Mouse (Mus musculus) kidney, postnatal 0 days (tissue): ENCODE measurements around the gene Osbpl2. TPM values are rescaled to one million over a fixed set of nuclear protein-coding genes. Genes with fewer than 3 reads are reported as not detected.
A peak's percentile ranks its signal among the peaks of the same experiment; 100 is the strongest.

Experiments
- ATAC-seq: fragments of 200-750 bp; cut with Nextera tagmentation; replicated peaks from 2 replicates; pipeline ENCODE4 v1.8.0; 2017; ENCODE audit warnings: low read depth, moderate number of reproducible peaks, moderate TSS enrichment, moderate library complexity; ENCODE audit not compliant: low FRiP score
- DNase-seq: peaks from one replicate; pipeline ENCODE4 v3.0.0-alpha.2; 2016; ENCODE audit warnings: low spot score
- H3K27ac ChIP-seq: fragments of 300-500 bp; sonication (generic); 2 replicates; pipeline ENCODE4 v1.5.1; 2014; ENCODE audit warnings: mild to moderate bottlenecking
- H3K27me3 ChIP-seq: fragments of 300-500 bp; sonication (generic); 2 replicates; pipeline ENCODE4 v1.6.1; 2014; ENCODE audit warnings: low read length, mixed read lengths; ENCODE audit not compliant: insufficient read depth
- H3K36me3 ChIP-seq: fragments of 300-500 bp; sonication (generic); 2 replicates; pipeline ENCODE4 v1.6.1; 2014; ENCODE audit warnings: low read length, mixed read lengths; ENCODE audit not compliant: insufficient read depth
- H3K4me1 ChIP-seq: fragments of 300-500 bp; sonication (generic); replicated peaks from 2 replicates; pipeline ENCODE4 v1.6.1; 2014; ENCODE audit warnings: antibody characterized with exemption, low read length, mixed read lengths; ENCODE audit not compliant: insufficient read depth
- H3K4me2 ChIP-seq: fragments of 300-500 bp; sonication (generic); 2 replicates; pipeline ENCODE4 v1.6.1; 2014; ENCODE audit warnings: mild to moderate bottlenecking, low read length, moderate library complexity, mixed read lengths
- H3K4me3 ChIP-seq: fragments of 300-500 bp; sonication (generic); replicated peaks from 2 replicates; pipeline ENCODE4 v1.5.1; 2014; ENCODE audit warnings: low read depth, low read length
- H3K9ac ChIP-seq: fragments of 300-500 bp; sonication (generic); 2 replicates; pipeline ENCODE4 v1.6.1; 2014; ENCODE audit warnings: low read depth, low read length
- H3K9me3 ChIP-seq: fragments of 300-500 bp; sonication (generic); replicated peaks from 2 replicates; pipeline ENCODE4 v1.6.1; 2016; ENCODE audit warnings: low read length, inconsistent platforms, mixed read lengths
- CTCF ChIP-seq: IDR thresholded peaks from 2 replicates; pipeline ENCODE4 v1.5.1; 2016; ENCODE audit warnings: antibody characterized with exemption, low read depth, mild to moderate bottlenecking, moderate library complexity
- WGBS: fragments of 180-500 bp; shearing (Covaris S2); extraction: QIAGEN DNeasy Blood & Tissue Kit; methylation state at CpG from one replicate; pipeline ENCODE4 v1.1.7; 2014; 5-methylcytosine and 5-hydroxymethylcytosine counted together
- polyA plus RNA-seq: library from polyadenylated mRNA; unstranded; fragments of >200 nt; fragmentation: Nextera tagmentation; extraction: Ambion mirVana; gene quantifications from 2 replicates; pipeline ENCODE4 v1.2.1, GENCODE M21; 2015

The Osbpl2 gene
- polyA plus RNA-seq, 1 experiment from 2014 or later: 33.4 TPM

DNA sequence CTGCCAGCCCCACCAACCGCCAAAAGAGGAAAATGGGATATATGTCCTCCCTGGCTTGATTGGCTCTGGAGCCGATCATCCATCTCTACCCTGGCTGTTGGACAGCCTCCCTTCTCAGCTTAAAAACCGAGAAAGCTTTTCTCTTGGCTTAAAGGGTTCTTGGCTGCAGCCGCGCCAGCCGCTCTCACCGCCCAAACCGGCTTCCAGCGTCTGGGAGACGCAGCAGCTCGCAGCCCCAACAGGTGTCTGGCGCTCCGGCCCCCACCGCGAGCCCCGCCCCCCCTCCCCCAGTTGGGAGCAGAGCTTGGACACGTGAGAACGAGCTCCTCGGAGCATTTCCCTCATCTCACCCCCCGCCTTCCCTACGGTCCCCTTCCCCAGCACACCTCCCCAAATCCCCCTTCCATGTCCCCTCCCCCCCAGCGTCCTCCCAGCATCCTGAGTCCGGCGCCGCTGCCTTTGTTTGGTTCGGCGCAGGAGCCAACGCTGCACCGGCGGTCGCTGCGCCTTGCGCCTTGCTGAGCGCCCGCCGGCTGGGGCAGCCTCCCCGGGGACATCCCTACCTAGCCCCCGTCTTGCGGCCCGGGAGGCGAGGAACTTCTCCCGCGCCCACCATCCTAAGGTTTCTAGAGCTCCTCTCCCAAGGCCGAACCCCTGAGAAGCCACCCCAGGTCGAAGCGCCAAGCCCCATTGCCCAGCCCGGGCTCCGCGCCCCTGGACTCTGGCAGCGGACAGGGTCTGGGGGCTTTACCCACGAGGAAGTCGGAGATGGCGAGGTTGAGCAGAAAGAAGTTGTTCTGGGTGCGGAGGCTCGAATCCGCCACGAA, 15.7 kb upstream of the Osbpl2 start:
- H3K36me3 ChIP-seq: no peaks in the 10 kb centered on the region
- peaks cover 55% of the 10 kb centered on the region for H3K27me3 ChIP-seq
- H3K4me1 ChIP-seq: peaks cover 6% of the 10 kb centered on the region
- H3K4me3 ChIP-seq: peak overlapping the region; percentile 48
- no peak for ATAC-seq
- no peak overlapping the region for H3K27ac ChIP-seq
- TF ChIP-seq CTCF: no peak
- no peak overlapping the region for H3K9ac ChIP-seq
- H3K4me2 ChIP-seq: peak overlapping the region; percentile 86
- H3K9me3 ChIP-seq: no peaks in the 10 kb centered on the region
- DNase-seq: no peak
- 1% methylated on average over 52 of the region's 57 CpGs for whole genome bisulfite sequencing

DNA sequence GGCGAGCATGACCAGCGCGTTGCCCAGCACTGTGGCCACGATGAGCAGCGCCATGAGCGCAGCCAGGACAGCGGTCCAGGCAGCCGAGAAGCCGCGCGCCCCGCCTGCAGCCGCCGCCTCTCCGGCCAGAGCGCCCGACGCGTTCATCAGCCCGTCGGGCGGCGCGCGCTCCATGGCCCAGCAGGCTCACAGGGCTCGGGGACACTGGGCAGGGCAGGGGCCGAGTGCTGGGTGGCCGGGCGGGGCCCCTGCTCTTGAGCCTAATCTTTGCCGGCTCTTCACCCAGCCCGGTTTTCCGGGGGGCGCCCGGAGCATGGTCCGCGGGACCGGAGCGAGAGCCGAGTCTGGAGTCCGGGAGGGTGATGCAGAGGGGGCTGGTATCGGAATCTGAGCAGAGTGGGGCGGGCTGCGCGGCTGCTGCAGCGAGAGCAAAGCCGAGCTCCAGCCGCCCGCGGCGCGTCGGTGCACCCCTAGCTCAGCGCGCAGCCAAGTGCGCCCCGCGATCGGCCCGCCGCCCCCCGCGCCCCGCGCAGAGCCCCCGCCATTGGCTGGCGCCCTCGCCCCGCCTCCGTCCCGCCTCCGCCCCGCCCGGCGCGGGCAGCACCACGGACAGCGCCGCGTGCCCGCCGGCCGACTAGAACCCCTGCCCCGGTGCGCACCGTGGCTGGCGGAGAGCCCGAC, 15.0 kb upstream of the Osbpl2 start, which contains the start of gene Hrh3:
TSS of gene Hrh3 (minus strand) at position 511 of the 681 bp plus-strand sequence.
- WGBS: under 1% methylated on average over 66 of the region's 87 CpGs
- no peak for TF ChIP-seq CTCF
- peak within 1 kb of the TSS; percentile 48 for H3K4me3 ChIP-seq
- no peaks in the 10 kb centered on the region for H3K9me3 ChIP-seq
- peaks cover 55% of the 10 kb centered on the region for H3K27me3 ChIP-seq
- H3K4me1 ChIP-seq: peaks cover 6% of the 10 kb centered on the region
- no peak within 1 kb of the TSS for H3K27ac ChIP-seq
- DNase-seq (peak; percentile 71), ATAC-seq (peak; percentile 76)
- peak within 1 kb of the TSS; percentile 86 for H3K4me2 ChIP-seq
- no peaks in the 10 kb centered on the region for H3K36me3 ChIP-seq
- H3K9ac ChIP-seq: no peak within 1 kb of the TSS

DNA sequence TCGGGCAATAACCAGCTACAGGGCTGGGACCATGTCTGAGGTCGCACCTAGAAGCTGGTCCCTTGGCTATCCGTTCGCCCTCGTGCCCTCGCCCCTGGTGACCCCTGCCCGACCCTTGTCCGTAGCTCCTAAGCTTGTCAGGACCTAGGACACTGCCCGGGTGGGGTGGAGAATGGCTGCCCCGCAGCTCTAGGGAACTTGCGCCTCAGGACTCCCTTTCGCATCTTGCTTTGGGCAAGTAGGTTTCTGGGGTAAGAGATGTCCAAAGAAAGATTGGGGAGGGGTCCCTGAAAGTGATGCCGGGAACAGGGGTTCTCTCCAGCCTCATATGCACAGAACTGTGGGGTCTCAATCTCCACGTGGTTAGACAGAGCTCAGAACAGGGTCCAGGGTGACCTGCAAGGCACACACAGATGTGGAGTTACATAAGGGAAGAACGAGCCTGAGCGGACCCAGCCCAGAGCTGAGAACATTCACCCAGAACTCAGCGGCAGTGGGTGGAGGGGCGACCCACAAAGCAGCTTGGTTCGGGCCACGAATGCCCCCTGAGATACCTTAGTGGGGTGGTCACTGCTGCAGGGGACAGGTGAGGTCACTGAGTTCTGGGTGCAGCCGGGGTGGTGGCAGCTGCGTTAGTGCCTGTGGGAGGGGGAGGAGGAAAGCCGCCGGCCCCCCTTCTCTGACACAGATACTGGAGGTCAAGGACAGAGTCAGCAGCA, 14.3 kb upstream of the Osbpl2 start:
- no peak for TF ChIP-seq CTCF
- Histone ChIP-seq H3K9ac (no peak overlapping the region), H3K27ac (no peak overlapping the region), H3K9me3 (no peaks in the 10 kb centered on the region), H3K4me2 (peak overlapping the region; percentile 86), H3K27me3 (peaks cover 55% of the 10 kb centered on the region), H3K4me3 (peak overlapping the region; percentile 48), H3K4me1 (peaks cover 6% of the 10 kb centered on the region), H3K36me3 (no peaks in the 10 kb centered on the region)
- ATAC-seq: no peak
- 8% methylated on average over 24 of the region's 24 CpGs for WGBS
- no peak for DNase-seq

DNA sequence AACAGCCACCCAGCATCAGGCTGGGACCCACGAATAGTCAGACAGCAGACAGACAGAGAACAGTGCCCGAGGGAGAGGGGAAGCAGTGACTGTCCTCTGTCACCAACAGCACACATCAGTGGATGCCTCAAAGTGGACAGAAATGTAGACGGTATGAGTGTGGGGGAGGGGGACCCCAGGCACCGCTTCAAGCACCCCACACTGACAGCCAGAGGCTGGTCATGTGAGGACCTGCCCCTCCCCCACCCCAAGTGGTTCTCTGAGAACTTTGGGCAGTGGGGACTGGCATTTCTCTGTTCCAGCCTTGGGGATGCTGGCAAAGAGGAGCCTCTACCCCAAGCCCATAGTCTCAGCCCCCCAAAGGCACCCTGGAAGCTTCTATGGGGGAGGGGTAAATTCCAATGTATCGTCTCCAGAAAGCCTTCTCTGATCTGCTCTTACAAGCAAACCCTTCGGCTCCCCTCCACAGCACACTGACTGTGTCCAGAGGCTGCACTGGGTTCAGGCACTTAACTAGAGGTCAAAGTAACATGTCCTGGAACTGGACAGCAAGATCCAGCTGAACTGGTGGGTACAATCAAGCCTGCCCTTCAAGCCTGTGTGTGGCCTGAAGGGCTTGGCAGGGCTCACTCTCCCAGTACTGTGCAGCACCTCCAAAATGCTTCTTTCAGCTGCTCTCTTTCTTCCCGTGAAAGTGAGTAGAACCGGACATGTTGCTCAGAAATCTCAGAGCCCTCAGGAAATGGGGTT, 13.5 kb upstream of the Osbpl2 start:
- H3K4me3 ChIP-seq: no peak overlapping the region
- H3K4me2 ChIP-seq: no peak overlapping the region
- H3K36me3 ChIP-seq: no peaks in the 10 kb centered on the region
- H3K4me1 ChIP-seq: peaks cover 6% of the 10 kb centered on the region
- 30% methylated on average over 8 of the region's 8 CpGs for WGBS
- DNase-seq: no peak
- no peak overlapping the region for H3K9ac ChIP-seq
- no peaks in the 10 kb centered on the region for H3K9me3 ChIP-seq
- peaks cover 48% of the 10 kb centered on the region for H3K27me3 ChIP-seq
- no peak for ATAC-seq
- H3K27ac ChIP-seq: no peak overlapping the region
- TF ChIP-seq CTCF: no peak

DNA sequence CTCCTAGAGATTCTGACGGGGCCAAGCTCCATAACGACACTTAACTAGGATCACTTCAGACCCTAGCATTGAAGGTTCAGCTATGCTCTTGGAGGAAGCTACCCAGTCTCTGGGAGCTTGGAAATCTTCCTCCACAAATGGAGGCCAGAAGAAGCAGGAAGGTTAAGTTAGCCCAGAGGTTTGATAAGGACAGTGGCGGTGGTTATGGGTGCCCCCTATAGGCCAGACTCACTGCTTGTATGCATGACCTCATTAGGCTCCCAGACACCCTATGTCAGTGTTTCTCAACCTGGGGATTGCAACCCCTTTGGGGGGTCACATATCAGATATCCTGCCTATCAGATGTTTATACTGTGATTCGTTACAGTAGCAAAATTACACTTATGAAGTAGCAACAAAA, 12.0 kb upstream of the Osbpl2 start:
- Histone ChIP-seq H3K27ac (no peak overlapping the region), H3K4me1 (peaks cover 6% of the 10 kb centered on the region), H3K9ac (no peak overlapping the region), H3K36me3 (no peaks in the 10 kb centered on the region), H3K4me2 (no peak overlapping the region), H3K9me3 (no peaks in the 10 kb centered on the region), H3K27me3 (peaks cover 34% of the 10 kb centered on the region), H3K4me3 (no peak overlapping the region)
- 63% methylated on average over 4 of the region's 4 CpGs for WGBS
- ATAC-seq (no peak), DNase-seq (no peak)
- peak; percentile 48; the same call in 1 of the 2 replicates for TF ChIP-seq CTCF
